Mouse (Mus musculus) urinary bladder, postnatal 4 days (tissue): ENCODE results near the gene Sarnp.
A peak's percentile ranks its signal among the peaks of the same experiment; 100 is the strongest.
"Not testable (repeated sequence)": the region's sequence is repeated elsewhere in the genome, so short reads cannot be mapped to it uniquely, and the experiment has no call there.

ENCODE experiments used
- DNase-seq, 2 experiments: peaks; one replicate each; pipeline ENCODE4 v3.0.0; 2021 to 2022; ENCODE audit warnings: low spot score in 2 of 2

Sarnp gene

DNA sequence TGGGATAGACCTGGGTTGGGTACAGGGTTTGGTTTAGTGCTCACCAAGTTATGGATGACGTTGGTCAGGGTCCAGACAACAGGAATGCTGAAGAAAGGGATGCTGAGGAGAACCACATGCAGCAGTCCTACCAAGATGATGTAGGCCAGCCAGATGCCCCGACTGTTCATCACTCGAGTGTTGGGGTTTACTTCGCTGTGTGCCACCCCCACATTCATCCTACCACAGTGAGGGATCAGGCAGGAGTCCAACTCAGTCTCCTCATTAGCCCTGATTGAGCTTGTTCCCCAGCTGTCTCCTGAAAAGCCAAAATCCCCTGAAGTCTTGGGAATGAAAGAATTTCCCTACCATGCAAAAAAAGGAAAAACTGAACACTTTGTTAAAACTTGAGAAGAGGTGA is 3.1 kb downstream of the Sarnp start:
- no peak for DNase-seq

DNA sequence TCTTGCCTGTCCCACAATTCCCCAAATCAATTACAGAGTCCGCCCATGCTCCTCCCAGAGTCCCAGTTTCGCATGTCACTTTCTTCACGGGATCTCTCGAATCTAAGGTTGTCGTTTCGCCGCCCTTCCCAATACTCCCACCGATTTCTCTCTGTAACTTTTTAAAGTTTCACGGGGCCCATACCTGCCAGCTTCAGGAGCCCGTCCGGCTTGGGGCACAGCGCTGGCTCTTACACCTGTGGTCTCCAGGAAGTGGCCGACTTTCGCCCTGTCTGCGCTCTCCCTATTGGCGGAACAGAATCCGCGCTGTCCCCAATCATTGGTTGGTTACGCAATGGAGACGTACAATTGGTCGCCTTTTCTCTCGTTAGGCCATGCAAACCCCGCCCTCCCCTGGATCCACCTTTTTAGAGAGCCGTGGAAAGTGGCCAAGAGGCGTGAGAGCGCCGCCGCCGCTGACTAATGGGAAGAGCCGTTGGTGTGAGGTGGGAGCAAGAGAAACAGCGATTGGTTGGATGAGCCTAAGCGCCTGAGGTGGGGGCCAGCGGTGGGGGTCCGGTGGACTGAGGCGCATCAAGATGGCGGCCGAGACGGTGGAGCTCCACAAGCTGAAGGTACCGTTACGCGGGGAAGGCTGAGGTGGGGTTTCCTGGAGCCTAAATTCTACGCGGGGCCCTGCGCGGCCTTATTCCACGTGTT is 4.4 kb downstream of the Sarnp start, which contains the start of gene Ormdl2:
Gene Ormdl2, minus strand, starts transcription at position 288 of the 699 bp plus-strand sequence.
- peak; percentile 97 to 98 for DNase-seq

DNA sequence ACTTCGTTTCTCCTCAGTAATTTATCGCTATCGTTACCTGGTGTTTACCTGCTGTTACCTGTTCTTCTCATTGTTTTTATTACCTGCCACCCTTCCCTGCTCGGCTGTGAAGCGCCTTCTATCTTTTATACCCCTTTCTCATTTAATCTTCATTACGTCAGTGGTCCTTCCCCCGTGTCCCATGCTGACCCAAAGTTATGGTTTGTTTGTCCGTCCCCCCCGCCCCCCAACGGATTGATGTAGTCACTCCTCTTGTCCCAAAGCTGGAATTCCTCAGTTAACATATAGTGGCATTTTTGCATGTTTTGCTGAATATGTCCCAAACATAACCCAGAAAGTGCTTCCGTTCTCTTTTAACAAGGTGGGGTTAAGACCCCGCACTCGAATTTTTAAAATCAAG is 5.0 kb downstream of the Sarnp start:
- no peak for DNase-seq

DNA sequence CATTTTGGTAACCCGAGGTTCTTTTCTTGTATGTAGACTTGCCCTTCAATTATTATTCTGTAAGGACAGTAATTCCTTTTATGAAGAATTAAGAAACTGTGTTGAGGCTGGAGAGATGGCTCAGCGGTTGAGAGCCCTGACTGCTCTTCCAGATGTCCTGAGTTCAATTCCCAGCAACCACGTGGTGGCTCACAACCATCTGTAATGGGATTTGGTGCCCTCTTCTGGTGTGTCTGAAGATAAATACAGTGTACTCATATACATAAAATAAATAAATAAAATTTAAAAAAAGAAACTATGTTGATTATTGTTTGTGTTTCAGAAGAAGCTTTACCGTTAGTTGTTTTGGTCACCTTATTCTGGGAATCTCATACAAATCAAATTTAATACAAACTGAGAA is 6.0 kb downstream of the Sarnp start:
- not testable (repeated sequence) for DNase-seq

DNA sequence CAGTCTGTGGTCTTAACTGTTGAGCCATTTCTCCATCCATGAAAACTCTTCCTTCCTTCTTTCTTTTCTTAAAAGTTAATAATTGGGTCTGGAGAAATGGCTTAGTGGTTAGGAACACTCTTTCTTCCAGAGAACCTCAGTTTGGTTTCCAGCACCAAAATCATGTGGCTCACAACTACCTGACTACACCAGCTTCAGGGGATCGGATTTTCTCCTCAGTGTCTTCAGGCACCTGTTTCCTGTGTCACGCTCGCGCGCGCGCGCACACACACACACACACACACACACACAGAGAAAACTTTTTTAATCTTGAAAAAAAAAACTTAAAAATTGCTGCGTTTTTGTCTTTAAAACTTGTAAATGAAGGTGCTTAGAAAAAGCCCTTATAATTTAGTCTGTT is 6.7 kb downstream of the Sarnp start:
- no peak for DNase-seq

DNA sequence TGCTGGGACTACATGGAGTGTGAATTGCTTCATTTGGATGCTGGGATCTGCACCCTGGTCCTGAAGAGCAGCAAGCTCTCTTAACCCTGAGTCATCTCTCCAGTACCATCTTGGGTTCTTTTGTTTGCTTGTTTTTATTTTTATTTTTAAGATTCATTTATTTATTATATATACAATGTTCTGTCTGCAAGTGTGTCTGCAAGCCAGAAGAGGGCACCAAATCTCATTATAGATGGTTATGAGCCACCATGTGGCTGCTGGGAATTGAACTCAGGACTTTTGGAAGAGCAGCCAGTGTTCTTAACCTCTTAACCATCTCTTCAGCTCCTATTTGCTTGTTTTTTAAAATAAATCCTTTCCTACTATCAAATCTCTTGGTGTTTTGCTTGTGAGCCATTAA is 20.3 kb downstream of the Sarnp start:
- no peak for DNase-seq

DNA sequence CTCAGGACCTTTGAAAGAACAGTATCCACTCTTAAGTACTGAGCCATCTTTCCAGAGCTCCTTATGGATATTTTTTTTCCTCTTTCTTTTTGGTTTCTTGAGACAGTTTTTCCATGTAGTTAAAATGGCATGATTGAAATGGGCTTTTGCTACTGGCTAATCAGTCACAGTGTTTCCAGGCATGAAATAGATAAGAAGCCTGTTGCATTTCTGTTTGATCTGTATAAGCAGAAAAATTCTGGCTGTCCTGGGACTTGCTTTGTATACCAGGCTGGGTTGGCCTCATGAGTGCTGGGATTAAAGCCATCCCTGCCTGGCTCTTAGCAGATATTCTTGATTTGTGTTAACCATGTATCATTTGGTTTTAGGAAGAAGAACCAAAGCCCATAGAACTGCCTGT is 22.3 kb downstream of the Sarnp start:
- no peak for DNase-seq

DNA sequence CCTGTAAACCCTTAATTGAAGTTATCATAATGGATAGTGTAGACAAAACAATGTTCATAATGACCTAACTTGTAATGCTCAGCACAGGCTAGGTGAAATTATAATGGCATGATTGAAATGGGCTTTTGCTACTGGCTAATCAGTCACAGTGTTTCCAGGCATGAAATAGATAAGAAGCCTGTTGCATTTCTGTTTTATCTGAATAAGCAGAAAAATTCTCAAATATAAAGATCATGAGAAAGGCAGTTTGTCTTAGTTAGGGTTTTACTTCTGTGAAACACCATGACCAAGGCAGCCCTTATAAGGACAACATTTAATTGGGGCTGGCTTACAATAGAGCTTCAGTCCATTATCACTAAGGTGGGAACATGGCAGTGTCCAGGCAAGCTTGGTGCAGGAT is 23.5 kb downstream of the Sarnp start:
- no peak for DNase-seq

DNA sequence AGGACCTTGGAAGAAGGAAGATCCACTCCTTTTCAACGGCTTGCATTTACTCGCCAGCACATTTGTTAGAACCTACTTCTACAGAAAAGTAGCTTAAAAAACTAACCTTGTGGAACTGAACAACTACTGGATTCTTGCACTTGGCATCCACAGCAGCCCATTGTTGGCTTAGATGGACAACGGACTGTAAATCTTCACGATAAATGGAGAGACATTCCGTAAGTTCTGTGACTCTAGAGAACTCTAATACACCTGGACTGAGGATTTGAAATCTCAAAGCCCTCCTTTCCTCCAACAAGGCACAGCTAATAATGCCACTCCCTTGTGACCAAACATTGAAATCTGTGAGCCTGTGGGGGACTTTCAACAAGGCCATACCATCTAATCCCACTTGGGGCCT is 26.1 kb downstream of the Sarnp start:
- no peak for DNase-seq

DNA sequence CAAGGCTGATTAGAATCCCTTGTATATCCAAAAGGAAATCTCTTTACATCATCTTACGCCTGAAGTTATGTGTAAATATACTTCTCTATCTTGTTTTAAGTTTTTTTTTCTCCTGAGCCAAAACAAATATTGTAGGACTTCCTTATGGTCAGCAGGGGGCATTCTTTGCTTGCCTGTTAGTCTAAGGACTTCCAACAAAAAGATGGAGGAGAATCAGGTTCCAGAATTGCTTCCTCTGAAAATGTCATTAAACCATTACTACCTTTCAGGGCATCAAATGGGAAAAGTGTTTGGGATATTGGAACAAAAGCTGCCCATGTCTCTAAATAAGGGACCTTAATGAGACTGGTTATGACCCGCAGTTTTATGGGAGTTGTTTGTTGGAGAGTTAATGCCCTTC is 28.4 kb downstream of the Sarnp start:
- no peak for DNase-seq

DNA sequence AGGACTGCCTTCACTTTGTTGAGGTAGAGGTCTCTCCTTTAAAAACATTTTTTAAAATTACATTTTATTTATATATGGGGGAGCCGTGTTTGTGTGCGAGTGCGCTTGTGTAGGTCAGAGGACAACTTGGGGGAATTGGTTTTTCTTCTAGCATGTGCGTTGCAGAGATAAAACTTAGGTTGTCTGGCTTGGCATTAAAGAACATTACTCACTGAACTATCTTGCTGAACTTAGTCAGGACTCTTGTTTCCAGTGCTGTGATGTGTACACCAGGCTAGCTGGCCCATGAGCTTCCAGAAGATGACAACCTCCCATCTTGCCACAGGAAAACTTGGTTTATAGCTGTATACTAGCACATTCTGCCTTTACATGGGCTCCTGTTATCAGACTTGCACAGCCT is 29.5 kb downstream of the Sarnp start:
- DNase-seq, result no peak

DNA sequence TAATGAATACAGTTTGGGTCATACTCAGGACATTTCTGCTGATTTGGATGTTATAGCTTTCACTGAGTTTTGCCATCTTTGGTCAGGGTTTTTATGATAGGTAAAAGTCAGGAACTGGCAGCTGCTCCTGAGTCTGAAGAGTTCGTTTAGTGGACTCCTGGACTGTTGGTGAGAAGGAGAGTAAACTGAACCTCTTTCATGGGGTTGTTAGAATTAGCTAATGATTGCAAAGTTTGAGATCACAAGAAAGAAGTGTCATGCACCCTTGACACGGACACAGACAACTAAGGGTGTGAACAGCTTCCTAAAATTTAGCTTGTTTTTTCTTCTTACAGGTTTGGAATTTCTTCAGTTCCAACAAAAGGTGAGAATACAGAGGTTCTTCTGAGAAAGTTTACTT is 31.3 kb downstream of the Sarnp start:
- no peak for DNase-seq

DNA sequence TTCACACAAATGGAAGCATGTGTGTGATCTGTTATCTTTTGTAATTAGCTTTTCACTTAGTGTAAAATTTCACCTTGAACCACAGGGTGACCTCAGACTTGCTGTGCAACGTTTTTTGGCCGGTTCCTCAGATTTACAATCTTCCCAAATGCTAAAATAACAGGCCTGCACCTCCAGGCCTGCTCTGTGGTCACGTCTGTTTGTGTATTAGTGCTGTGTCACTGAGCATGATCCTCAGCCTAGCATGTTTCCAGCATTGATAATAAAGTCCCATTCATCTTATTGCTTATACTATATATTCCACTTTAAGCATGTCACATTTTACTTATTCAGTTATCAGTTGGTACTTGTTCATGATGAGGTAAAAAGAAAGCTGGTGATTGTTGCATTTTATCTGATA is 33.2 kb downstream of the Sarnp start:
- DNase-seq, result no peak

DNA sequence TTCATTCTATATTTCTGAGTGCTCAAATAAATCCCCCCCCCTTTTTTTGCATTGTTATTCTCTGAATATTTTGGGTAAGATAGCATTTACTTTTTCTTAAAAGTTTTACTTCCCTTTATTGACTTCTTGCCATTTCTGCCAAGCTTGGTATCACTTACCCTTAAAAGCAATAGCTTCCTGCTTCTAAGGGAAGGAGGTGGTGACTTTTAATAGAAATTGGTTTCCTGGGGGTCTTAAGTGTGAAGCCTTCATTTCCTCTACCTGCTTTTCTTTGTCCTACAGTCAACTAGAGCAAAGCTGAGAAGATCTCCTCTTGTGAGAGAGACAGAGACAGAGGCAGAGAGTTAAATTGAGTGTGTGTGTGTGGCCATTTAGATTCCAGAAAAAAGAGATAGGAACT is 44.0 kb downstream of the Sarnp start:
- DNase-seq, result no peak

DNA sequence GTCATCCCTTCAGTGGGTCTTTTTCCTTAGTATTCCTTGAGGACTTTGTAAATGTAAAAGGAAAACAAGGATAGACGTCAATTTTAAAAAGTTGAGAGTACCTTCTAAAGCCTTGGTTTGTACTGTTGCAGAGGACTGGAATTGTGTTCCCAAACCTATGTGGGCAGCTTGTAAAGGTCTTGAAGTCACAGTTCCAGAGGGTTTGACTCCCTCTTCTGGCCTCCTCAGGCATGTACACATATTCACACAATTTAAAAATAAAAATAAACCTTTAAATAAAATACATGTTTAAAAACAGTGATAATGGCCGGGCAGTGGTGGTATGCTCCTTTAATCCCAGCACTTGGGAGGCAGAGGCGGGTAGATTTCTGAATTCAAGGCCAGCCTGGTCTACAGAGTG is 48.9 kb downstream of the Sarnp start:
- no peak for DNase-seq

DNA sequence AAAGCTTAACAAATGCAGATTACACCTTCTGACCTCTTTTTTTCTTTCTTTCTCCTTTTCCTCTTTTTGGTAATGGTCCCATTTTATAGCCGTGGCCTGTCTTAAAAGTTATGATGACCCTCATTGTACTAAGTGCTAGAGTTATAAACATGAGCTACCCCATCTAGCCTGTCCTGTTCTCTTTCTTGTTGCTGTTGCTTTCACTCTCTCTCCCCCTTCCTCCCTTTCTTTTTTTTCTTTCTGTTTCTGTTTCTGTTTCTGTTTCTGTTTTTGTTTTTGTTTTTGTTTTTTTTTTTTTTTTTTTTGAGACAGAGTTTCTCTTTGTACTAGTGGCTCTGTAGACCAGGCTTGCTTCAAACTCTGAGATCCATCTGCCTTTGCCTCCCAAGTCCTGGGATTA is 49.4 kb downstream of the Sarnp start:
- no peak for DNase-seq

DNA sequence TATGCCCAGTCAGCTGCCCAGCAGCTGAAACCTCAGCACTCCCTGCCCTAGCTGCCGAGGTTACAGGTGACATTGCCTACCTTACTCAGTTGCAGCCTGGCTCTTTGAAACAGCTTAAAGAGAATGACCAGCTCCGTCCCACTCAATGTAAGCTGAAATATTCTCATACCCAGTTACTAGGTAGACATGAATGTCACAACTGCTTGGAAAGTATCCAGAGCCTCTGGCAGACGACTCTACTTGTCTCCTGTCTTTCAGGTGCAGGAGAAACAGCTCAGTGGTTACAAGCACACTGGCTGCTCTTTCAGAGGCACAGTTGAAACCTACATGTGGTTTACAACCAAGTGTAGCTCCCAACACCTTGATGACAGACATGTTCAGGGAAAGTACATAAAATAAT is 53.2 kb downstream of the Sarnp start:
- no peak for DNase-seq

DNA sequence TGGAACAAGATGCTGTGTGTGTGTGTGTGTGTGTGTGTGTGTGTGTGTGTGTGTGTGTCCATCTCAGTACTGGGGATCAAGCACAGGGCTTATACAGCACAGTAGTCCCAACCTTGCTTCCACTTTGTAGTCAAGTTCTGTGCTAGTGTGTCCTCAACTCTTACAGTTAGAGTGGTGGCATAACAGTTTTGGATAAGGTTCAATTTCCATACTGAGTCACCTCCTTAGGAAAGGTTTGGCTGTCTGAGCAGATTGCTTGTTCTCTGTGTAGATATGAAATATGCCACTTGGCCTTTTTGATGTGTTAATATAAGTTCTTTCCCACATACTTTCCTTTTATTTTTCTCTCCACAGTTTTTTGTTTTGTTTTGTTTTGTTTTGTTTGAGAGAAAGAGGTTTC is 61.2 kb downstream of the Sarnp start:
- DNase-seq, result no peak

DNA sequence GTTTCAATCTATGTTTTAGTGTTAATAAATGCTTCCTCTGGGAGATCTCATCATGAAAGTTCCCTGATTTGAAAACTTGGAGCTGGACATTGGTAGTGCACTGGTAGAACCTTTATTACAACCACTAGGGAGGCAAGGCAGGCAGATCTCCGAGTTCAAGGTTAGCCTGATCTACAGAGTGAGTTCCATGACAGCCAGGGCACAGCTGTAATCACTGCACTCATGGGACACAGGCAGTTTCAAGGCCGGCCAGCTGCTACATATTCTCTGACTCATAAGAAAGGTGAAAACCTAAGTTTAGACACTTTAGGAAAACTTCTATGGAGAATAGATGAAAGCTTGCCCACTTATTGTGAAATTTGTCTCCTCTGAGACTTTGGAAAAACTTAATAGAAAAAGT is 61.7 kb downstream of the Sarnp start:
- DNase-seq, result no peak

DNA sequence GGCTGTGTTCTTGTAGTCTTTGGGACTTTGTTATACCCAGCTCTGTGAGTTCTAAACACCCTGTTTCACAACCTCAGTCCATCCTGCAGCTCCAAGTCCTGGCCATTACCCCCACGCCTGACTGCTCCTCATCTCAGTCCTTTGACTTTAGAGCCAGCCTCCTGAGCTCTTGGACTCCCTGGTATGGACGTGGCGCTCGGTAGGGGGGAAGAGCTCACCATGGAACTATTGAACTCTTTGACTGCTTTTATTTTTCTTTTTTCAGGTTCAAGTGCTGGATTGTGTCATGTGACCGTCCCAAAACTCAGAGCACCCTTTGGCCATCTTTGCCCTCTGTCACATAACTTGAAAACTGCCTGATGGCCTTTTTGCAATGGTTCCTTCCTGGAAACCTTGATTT is 64.9 kb downstream of the Sarnp start:
- DNase-seq, result no peak

DNA sequence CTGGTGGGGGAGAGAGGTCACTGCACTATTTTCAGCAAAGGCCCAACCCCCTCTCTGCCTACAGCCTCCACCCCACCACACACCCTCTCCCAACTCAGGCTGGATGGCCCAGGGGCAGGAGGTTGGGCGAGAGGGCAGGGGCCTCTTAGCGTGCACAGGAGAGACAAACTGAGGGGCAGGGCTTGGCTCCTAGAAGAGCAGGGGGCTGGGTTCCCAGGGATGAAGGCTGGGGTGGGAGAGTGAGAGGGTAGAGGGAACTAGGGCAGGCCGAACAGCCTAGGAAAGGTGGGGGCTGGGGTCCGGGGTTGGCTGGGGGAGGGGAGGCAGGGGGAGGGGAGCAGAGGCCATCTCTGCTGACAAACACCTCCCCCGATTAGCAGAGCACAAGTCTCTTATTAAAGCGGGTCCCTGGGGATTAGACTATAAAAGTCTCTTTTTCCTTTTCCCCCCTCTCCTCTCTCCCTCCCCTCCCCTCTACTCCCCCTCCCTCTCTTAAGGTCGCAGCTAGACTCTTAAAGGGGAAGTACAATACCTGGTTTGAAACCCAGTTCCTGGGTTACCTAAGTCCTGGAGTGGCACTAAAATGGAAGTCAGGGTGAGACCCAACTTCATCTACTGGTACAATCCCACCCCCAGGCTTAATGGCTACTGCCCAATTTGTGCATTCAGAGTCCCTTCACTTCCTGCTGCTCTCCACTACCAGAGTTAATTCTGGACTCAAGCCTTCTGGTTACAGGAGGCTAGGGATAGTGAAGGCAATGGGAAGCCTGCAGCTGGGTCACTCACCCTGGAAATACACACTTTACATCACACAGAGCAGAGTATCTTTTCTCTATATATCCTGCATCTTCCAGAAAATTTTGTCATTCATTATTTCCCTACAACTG is 72.1 kb downstream of the Sarnp start:
- DNase-seq, result no peak

DNA sequence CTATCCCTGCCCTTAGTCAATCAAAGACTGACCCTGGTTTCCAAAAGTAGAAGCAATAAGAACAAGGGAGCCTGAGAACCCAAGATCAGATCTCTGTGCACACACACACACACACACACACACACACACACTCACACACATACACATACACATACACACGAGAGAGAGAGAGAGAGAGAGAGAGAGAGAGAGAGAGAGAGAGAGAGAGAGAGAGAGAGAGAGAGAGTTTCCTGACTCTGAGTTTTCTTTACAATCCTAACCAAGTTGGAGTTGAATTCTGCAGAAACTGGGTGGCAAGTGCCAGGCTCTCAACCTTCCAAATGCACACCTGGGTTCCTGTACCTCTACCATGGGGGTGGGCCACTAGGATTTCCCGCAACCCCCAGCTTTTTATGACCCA is 72.7 kb downstream of the Sarnp start:
- DNase-seq, result no peak
